Mouse (Mus musculus) forebrain, embryonic 10.5 days (tissue): ENCODE results near the gene Rad51. TPM values are rescaled to one million over a fixed set of nuclear protein-coding genes. Genes with fewer than 3 reads are reported as not detected.

ENCODE experiments used
- DNase-seq: peaks from one replicate; pipeline ENCODE4 v3.0.0-alpha.2; 2017; ENCODE audit warnings: low spot score; ENCODE audit errors: extremely low spot score
- H3K27ac ChIP-seq: fragments of 300-500 bp; sonication (generic); 2 replicates; pipeline ENCODE4 v1.5.1; 2016; ENCODE audit warnings: mild to moderate bottlenecking
- H3K27me3 ChIP-seq: fragments of 300-500 bp; sonication (generic); 2 replicates; pipeline ENCODE4 v1.6.1; 2016; ENCODE audit warnings: mild to moderate bottlenecking; ENCODE audit not compliant: poor library complexity, severe bottlenecking
- H3K36me3 ChIP-seq: fragments of 300-500 bp; sonication (generic); replicated peaks from 2 replicates; pipeline ENCODE4 v1.6.1; 2016; ENCODE audit warnings: mild to moderate bottlenecking, moderate library complexity
- H3K4me1 ChIP-seq: fragments of 300-500 bp; sonication (generic); 2 replicates; pipeline ENCODE4 v1.6.1; 2016
- H3K4me3 ChIP-seq: fragments of 300-500 bp; sonication (generic); 2 replicates; pipeline ENCODE4 v1.5.1; 2016; ENCODE audit warnings: mild to moderate bottlenecking, moderate library complexity
- H3K9me3 ChIP-seq: fragments of 300-500 bp; sonication (generic); 2 replicates; pipeline ENCODE4 v1.6.1; 2016; ENCODE audit warnings: mild to moderate bottlenecking, moderate library complexity
- WGBS: fragments of 180-500 bp; shearing (Covaris S2); methylation state at CpG from one replicate; pipeline ENCODE4 v1.1.7; 2016; 5-methylcytosine and 5-hydroxymethylcytosine counted together
- polyA plus RNA-seq: library from polyadenylated mRNA; unstranded; fragments of >200 nt; fragmentation: Nextera tagmentation; extraction: Ambion mirVana; gene quantifications from 2 replicates; pipeline ENCODE4 v1.2.1, GENCODE M21; 2016

Rad51 gene
- polyA plus RNA-seq, 1 experiment from 2014 or later = 113 TPM

DNA sequence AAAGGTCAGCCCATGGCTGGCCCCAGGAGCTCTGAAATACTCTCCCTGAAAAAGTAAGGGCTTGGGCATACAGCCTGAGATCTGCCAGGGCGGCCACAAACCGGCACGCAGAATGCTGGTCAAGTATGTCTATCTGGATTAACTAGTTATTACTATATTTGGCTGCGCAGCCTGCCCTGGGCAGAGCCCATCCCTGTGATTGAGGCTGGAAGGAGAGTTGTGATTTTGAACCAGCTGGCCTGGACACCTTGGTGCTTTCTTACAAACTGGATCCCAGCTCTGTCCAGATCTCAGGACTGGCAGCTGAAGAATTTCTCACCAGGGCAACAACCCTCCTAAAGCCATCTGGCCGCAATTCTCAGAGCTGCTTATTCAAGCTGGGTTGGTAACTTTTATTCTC, 81.5 kb downstream of the Rad51 start:
- H3K4me3 ChIP-seq = no peak overlapping the region
- DNase-seq = no peak
- WGBS = 89% methylated on average over 5 of the region's 5 CpGs
- H3K4me1 ChIP-seq = peaks cover 25% of the 10 kb centered on the region
- H3K9me3 ChIP-seq = no peaks in the 10 kb centered on the region
- no peaks in the 10 kb centered on the region for H3K36me3 ChIP-seq
- H3K27me3 ChIP-seq = no peaks in the 10 kb centered on the region
- H3K27ac ChIP-seq = no peak overlapping the region

- WGBS = 21% methylated on average over 4 of the region's 4 CpGs
- H3K4me1 ChIP-seq = peaks cover 22% of the 10 kb centered on the region
- H3K27ac ChIP-seq = no peak overlapping the region
- no peak for DNase-seq
- no peak overlapping the region for H3K4me3 ChIP-seq
- H3K36me3 ChIP-seq = no peaks in the 10 kb centered on the region
- H3K27me3 ChIP-seq = no peaks in the 10 kb centered on the region
- H3K9me3 ChIP-seq = no peaks in the 10 kb centered on the region
Measured at GRCm38 (mm10) chr2:119196316-119197108, 83.9 kb downstream of the Rad51 start.

Other genes starting within 250 kb of the Rad51 start
- 3.6 and 4.1 TPM in 2 replicates for gene Bahd1, start 212.4 kb upstream of the Rad51 start, polyA plus RNA-seq
- gene Chst14, start 186.3 kb upstream of the Rad51 start, polyA plus RNA-seq = 13.8 and 14.5 TPM in 2 replicates
- gene Ccdc32, start 83.4 kb upstream of the Rad51 start, polyA plus RNA-seq = 20.5 and 21.0 TPM in 2 replicates
- 9.2 and 9.4 TPM in 2 replicates for gene Rpusd2, start 78.0 kb upstream of the Rad51 start, polyA plus RNA-seq
- 68.5 and 74.0 TPM in 2 replicates for gene Knl1, start 65.7 kb upstream of the Rad51 start, polyA plus RNA-seq
- 50.9 and 54.0 TPM in 2 replicates for gene Rmdn3, start 44.2 kb downstream of the Rad51 start, polyA plus RNA-seq
- 5.6 and 6.2 TPM in 2 replicates for gene Gchfr, start 55.0 kb downstream of the Rad51 start, polyA plus RNA-seq
- 0.90 and 0.93 TPM in 2 replicates for gene Gm14137, start 61.7 kb downstream of the Rad51 start, polyA plus RNA-seq
- 53.9 and 56.9 TPM in 2 replicates for gene Zfyve19, start 95.8 kb downstream of the Rad51 start, polyA plus RNA-seq
- 21.6 and 28.2 TPM in 2 replicates for gene Dnajc17, start 96.0 kb downstream of the Rad51 start, polyA plus RNA-seq
- 0.19 TPM in 1 of 2 replicates, not detected in the other for gene Ppp1r14d, start 117.1 kb downstream of the Rad51 start, polyA plus RNA-seq
- gene Spint1, start 124.6 kb downstream of the Rad51 start, polyA plus RNA-seq = 3.5 and 4.4 TPM in 2 replicates
- 0.44 and 0.58 TPM in 2 replicates for gene Rhov, start 158.5 kb downstream of the Rad51 start, polyA plus RNA-seq
- gene Vps18, start 175.9 kb downstream of the Rad51 start, polyA plus RNA-seq = 23.0 and 23.6 TPM in 2 replicates
- gene Dll4, start 213.0 kb downstream of the Rad51 start, polyA plus RNA-seq = 3.3 and 4.0 TPM in 2 replicates
- gene Chac1, start 238.4 kb downstream of the Rad51 start, polyA plus RNA-seq = 1.3 and 1.4 TPM in 2 replicates